Mouse (Mus musculus): ENCODE data around the gene Notum.

The Notum gene

DNA sequence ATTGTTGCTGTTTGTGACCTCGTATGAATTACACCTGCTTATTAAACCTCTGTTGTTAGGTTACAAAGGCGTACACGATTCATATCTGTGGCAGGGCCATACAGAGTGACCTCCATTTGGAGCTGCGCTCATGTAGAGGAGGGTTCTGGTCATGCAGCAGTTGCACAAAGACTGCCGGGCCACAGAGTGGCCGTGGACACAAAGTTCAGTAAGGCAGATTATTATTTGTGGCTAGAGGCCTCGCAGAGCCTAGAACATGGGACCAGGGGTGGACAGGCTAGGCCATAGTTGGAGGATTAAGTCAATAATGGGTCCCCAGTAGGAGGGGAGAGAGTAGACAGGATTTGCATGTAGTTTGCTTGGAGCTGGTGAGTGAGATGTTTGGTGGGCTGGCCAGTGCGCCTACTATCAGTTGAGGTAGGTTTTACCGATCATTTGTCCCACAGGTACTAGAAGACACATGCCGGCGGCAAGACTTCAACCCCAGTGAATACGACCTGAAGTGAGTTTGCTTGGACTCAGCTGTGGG, 12.7 kb upstream of the Notum start:
- DNase-seq, result no peak

- DNase-seq, result peak; percentile 92
These were observed 12.0 kb upstream of the Notum start, which contains the start of gene Aspscr1 for GRCm38 (mm10) chr11:120672687-120673593. Gene Aspscr1 (plus strand): TSS chr11:120672973.

- no peak for DNase-seq
These were observed 5.6 kb upstream of the Notum start for GRCm38 (mm10) chr11:120666617-120667016.

DNA sequence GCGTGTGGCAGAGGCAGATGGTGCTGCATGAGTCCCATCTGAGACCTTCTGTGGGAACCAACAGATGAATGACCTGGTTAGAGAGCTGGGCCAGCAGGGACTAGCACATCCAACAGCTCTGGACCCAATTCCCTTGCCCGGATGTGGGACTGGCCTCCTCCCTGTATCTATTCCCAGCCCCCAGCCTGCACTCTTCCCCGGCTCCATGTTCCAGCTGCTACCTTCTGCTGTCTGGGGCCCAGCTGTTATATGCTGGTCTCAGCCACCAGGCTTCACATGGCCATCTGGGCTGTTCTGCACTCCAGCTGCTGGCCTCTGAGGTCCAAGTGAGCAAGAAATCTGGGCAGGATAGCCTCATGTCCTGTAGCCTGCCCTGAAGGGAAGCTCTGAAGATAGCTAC, 4.4 kb upstream of the Notum start:
- DNase-seq, result no peak

- DNase-seq, result no peak
These were observed 2.7 kb upstream of the Notum start for GRCm38 (mm10) chr11:120663714-120664113.

- no peak for DNase-seq
These were observed 1.8 kb upstream of the Notum start for GRCm38 (mm10) chr11:120662759-120663158.

DNA sequence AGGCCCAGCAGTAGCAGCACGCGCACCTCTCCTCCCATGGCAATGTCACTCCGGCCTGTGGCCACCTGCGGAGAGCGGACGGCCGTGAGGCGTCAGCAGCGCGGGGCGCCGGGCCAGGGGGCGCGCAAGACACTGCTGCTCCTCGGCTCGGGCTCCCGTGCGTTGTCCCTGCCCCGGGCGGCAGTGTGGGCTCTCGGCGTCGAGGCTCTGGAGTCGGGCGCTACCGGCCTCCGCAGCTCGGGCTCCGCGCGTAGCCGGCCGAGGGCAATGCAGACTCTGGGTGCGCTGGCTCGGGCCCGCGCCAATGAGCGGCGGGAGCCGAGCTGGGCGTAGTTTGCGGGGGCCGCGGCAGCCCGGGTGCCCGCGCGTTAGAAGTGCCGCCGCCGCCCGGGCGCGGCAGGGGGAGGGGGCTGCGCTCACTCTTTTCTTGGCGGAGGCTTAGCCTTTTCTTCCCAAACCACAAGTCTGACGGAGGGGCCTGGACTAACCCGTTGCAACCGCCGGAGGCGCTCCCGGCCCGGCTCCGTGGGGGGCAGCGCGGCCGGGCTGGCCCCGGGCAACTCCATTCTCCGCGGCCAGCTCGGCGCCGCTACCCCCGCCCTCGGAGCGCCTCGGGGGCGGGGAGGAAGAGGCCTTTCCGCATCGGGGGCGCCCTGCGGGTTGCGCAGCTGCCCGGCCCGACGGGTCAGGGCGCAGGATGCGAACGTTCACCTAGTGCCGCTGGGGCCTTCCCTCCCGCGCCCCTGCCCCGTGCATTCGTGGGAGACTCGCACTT, 487 bp downstream of the Notum start:
- no peak for DNase-seq

DNA sequence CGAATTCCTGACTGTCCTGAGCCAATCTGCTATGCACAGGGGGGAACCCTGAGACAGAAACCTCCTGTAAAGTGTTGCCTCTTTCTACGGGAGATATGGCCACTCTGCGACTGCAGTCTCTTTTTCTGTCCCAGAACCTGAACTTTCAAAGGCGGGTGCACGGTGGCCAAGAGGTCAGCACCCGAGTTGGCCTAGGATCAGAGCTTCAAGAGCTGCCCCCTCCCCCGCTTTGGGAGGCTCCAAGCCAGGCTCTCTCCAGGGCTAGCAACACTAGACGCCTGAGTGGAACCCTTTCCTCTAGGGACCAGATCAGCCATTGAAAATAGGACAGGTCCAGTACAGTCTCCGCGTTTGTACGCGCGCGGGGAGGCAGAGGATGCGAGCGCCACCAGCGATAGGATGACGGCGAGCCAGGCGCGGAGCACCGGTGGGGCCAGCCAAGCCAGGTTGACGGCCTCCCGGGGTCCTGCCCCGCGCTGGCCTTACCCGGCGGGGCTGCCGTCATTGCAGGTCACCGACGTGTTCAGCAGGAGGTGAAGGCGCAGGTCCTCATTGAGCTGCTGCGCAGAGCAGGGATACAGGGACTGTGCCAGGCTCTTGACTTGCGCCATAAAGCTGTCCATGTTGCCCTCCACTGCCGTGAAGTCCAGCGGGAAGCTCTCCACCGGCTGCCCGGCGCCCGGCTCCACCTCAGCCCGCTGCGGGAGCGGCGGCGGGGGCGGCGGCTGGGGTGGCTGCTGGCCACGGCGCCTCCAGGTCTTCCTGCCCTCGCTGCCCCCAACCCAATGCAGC, 1.3 kb downstream of the Notum start:
- DNase-seq, result no peak

- no peak for DNase-seq
These were observed 2.0 kb downstream of the Notum start for GRCm38 (mm10) chr11:120658876-120659410.

DNA sequence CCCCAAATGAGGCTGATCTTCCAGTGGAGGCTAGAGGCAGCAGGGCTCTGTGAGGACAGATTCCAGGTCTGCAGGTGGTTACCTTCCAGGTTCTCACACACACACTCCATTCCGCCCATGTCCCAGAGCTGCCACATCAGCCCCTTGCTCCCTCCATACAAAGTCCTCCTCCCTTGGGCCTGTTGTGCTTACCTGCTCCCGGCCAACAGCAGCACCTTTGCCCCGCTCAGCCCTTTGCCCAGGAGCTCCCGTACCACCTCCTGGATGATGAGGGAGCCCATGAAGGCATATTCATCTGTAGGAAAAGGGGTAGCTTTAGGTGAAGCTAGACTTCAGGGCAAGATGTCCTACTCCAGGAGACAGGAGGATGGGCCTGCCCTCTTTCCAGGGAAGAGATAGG, 3.7 kb downstream of the Notum start:
- DNase-seq, result no peak

DNA sequence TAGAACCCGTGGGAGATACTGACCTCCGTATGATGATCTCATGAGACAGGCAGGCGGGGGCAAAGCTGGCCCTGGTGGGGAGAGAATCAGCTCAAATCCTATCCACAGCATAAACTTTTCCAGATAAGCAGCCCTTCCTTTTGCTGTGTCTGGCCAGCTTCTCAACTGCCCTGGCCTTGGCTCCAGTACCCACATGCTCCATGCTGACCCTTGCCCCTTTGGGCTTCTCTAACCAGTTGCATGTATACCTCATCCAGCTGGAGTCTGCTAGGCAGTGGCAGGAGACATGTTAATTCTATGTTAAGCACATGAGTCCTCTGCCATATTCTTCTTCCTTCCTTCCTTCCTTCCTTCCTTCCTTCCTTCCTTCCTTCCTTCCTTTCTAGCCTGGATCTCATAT, 6.2 kb downstream of the Notum start:
- no peak for DNase-seq

DNA sequence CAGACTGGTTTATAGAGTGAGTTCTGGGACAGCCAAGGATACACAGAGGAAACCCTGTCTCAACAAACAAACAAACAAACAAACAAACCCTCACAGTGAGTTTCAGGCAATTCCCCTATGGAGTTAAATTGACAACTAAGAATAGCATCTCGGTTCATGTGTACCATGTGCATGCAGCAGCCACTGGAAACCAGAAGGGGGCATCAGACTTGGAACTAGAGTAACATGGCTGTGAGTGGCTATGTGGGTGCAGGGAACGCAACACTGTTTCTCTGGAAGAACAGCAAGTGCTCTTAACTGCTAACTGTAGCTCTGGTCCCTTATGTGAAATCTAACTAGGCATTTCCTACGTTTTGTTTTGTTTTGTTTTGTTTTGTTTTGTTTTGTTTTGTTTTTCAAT, 9.1 kb downstream of the Notum start:
- no peak for DNase-seq

- DNase-seq, result peak; percentile 71
These were observed 12.9 kb downstream of the Notum start, which contains the start of gene Myadml2 for GRCm38 (mm10) chr11:120648001-120648476. Gene Myadml2 (minus strand): TSS chr11:120648158.

GRCm38 (mm10) chr11:120647047-120647830, 13.7 kb downstream of the Notum start:
- no peak for DNase-seq

DNA sequence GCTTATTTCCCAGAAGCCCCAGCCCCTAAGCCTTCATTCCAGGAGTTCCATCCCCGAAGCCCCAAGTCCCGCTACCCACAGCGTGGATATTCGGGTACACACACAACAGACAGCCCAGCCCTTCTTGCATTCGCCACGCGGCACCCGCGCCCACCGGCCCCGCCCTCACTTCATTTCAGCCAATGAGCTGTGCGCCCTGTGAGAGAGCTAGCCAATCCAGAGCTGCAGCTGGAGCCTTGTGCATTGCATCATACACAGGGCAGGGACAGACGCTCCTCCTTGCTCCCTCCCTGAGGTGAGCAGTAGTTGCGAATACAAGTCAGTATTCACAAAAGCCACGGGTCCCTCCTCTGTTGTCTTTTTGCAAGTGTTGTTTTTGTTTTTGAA, 17.4 kb downstream of the Notum start, which contains the start of gene Pycr1:
TSS of gene Pycr1 (minus strand) at position 169 of the 387 bp plus-strand sequence.
- DNase-seq, result peak; percentile 92

- DNase-seq, result no peak
These were observed 17.9 kb downstream of the Notum start for GRCm38 (mm10) chr11:120642939-120643600.

GRCm38 (mm10) chr11:120641869-120642268, 19.1 kb downstream of the Notum start:
- DNase-seq, result no peak

GRCm38 (mm10) chr11:120641255-120641654, 19.7 kb downstream of the Notum start:
- no peak for DNase-seq

DNA sequence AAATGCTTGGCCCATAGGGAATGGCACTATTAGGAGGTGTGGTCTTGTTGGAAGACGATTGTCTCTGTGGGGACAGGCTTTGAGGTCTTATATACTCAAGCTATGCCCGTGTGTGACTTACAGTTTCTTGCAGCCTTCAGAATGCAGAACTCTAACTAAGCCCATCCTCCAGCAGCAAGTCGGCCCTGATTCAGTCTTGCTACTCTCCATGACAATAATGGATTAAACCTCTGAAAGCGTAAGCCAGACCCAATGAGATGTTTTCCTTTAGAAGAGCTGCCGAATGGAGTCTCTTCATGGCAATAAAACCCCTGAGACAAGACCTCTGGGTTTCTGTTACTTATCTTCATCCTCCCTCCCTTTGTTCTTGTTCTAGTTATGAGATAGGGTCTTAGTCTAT, 26.2 kb downstream of the Notum start:
- DNase-seq, result no peak

DNA sequence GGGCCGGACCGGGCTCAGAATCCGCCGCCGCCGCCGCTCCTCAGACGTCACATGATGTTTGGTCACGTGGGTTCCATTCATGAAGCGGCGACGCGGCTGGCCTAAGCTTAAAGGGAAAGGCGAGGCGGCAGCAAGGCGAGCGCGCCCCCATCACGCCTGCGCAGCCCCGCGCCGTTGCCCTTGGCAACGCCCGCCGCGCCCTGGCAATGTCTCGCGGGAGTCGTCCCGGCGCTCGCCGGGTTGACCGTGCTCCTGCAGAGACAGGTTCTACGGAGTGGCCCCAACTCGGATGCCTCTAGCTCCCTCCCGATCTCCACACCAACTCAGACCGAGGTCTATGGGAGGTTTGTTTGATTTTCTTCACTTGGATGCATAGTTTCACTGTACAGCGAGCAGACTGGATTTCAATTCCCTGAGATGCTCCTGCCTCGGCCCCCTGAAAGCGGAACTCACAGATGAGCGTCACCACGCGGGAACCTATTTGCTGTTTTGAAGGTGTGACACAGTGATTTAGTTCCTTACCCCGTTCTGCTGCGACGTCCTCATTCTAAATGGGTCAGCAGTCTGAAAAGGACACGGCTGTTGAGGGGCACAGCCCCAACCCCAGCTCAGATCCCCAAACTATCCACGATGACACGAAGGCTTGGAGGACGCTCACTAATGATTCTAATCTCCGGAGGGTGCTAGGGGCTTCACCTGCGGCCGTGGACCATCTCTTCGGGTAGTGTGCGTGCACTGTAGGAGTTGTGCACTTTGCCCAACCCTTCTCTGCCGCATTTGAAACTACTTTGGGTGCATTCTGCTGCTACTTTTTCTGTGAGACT, 27.2 kb downstream of the Notum start, which contains the start of gene Mafg:
TSS of gene Mafg (minus strand) at position 81 of the 824 bp plus-strand sequence.
- DNase-seq, result peak; percentile 94

Data from cerebellum, adult 9-11 months (tissue).